Mouse (Mus musculus): ENCODE data around the gene Ccdc134.
A peak's percentile ranks its signal among the peaks of the same experiment; 100 is the strongest.

The Ccdc134 gene

GRCm38 (mm10) chr15:82150042-82150441 is 22.3 kb downstream of the Ccdc134 start:
- no peak for DNase-seq

- DNase-seq = no peak
Observed at GRCm38 (mm10) chr15:82151176-82151575, 23.5 kb downstream of the Ccdc134 start.

GRCm38 (mm10) chr15:82152022-82152421 is 24.3 kb downstream of the Ccdc134 start:
- DNase-seq = no peak

- DNase-seq = no peak
Observed at GRCm38 (mm10) chr15:82152435-82152834, 24.7 kb downstream of the Ccdc134 start.

- no peak for DNase-seq
Observed at GRCm38 (mm10) chr15:82156298-82156697, 28.6 kb downstream of the Ccdc134 start.

- no peak for DNase-seq
Observed at GRCm38 (mm10) chr15:82156902-82157301, 29.2 kb downstream of the Ccdc134 start.

GRCm38 (mm10) chr15:82158243-82159035 is 30.7 kb downstream of the Ccdc134 start:
- peak in 1 of 2 experiments; percentile 61 for DNase-seq

GRCm38 (mm10) chr15:82159471-82159870 is 31.7 kb downstream of the Ccdc134 start:
- no peak for DNase-seq

- no peak for DNase-seq
Observed at GRCm38 (mm10) chr15:82160731-82161640, 33.3 kb downstream of the Ccdc134 start.

GRCm38 (mm10) chr15:82161965-82162600 is 34.4 kb downstream of the Ccdc134 start:
- no peak for DNase-seq

- DNase-seq = no peak
Observed at GRCm38 (mm10) chr15:82163356-82164060, 35.8 kb downstream of the Ccdc134 start.

GRCm38 (mm10) chr15:82164061-82164399 is 36.3 kb downstream of the Ccdc134 start:
- DNase-seq = no peak

- no peak for DNase-seq
Observed at GRCm38 (mm10) chr15:82164496-82164895, 36.8 kb downstream of the Ccdc134 start.

- DNase-seq = peak; percentile 75 to 89
Observed at GRCm38 (mm10) chr15:82165332-82166239, 37.9 kb downstream of the Ccdc134 start.

- DNase-seq = peak in 1 of 2 experiments; percentile 44
Observed at GRCm38 (mm10) chr15:82166240-82167100, 38.7 kb downstream of the Ccdc134 start.

GRCm38 (mm10) chr15:82167201-82168168 is 39.8 kb downstream of the Ccdc134 start:
- DNase-seq = no peak

- no peak for DNase-seq
Observed at GRCm38 (mm10) chr15:82169671-82170070, 41.9 kb downstream of the Ccdc134 start.

- DNase-seq = no peak
Observed at GRCm38 (mm10) chr15:82170437-82171377, 43.0 kb downstream of the Ccdc134 start.

All from lung, postnatal 4 days (tissue).